Mouse (Mus musculus) liver, postnatal 0 days (tissue): ENCODE measurements around the gene Mylk2.

Experiments
- CTCF ChIP-seq: sonication (generic); IDR thresholded peaks from 2 replicates; pipeline ENCODE4 v1.5.1; 2016; ENCODE audit warnings: antibody characterized with exemption, low read depth
- EP300 ChIP-seq: IDR thresholded peaks from 2 replicates; pipeline ENCODE4 v1.6.1; 2016; ENCODE audit warnings: antibody characterized with exemption, low read depth, mild to moderate bottlenecking

DNA sequence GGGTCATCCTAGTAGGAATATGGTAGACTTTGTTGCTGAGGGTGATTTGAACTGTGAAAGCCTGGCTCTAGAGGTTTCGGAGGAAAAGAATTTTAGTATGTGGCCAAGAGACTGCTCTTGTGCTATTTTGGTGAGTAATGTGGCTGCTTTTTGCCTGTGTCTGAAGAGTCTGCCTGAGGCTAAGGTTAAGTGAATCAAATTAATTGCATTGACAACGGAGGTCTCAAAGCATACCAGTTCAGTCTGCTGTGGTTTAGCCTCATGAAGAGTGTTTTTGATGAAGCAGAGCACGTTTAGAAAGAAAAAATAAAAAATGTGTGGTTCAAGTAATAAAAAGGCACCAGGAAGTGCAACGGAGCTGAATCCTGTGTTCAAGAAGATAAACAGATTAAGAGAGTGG lies 54.4 kb downstream of the Mylk2 start:
- TF ChIP-seq CTCF (no peak), EP300 (no peak)
